Mouse (Mus musculus): Measurements from ENCODE around the gene Vps26c.

Vps26c gene

GRCm38 (mm10) chr16:94526344-94527151 is at the start of gene Vps26c:
Gene Vps26c, minus strand, starts transcription at chr16:94526830.
- Histone ChIP-seq H3K4me1 (replicated peaks; ENCODE audit: low read depth, low read length) (peaks cover 35% of the 10 kb centered on the region), H3K36me3 (ENCODE audit: insufficient read depth, low read length) (peaks cover 13% of the 10 kb centered on the region; the same call in 1 of the 2 replicates), H3K27me3 (ENCODE audit: insufficient read depth, low read length) (no peaks in the 10 kb centered on the region), H3K4me3 (replicated peaks; ENCODE audit: low read length) (peak within 1 kb of the TSS; percentile 94), H3K9me3 (ENCODE audit: low read length) (no peaks in the 10 kb centered on the region)
- TF ChIP-seq NANOG (IDR thresholded peaks at IDR 0.05; ENCODE audit: borderline replicate concordance, low read length) (no peak), POU5F1 (IDR thresholded peaks at IDR 0.05; ENCODE audit: borderline replicate concordance, low read length) (no peak), CTCF (conservative IDR thresholded peaks at IDR 0.05; ENCODE audit: low read length) (no peak)

GRCm38 (mm10) chr16:94575757-94576156 is 49.1 kb upstream of the Vps26c start:
- peaks cover 88% of the 10 kb centered on the region for H3K4me1 ChIP-seq (replicated peaks; ENCODE audit: low read depth, low read length)
- H3K9me3 ChIP-seq (ENCODE audit: low read length) = no peaks in the 10 kb centered on the region
- H3K36me3 ChIP-seq (ENCODE audit: insufficient read depth, low read length) = peaks cover 20% of the 10 kb centered on the region; the same call in 1 of the 2 replicates
- no peak for TF ChIP-seq NANOG (IDR thresholded peaks at IDR 0.05; ENCODE audit: borderline replicate concordance, low read length)
- no peak for TF ChIP-seq POU5F1 (IDR thresholded peaks at IDR 0.05; ENCODE audit: borderline replicate concordance, low read length)
- no peak for TF ChIP-seq CTCF (conservative IDR thresholded peaks at IDR 0.05; ENCODE audit: low read length)
- no peak overlapping the region for H3K4me3 ChIP-seq (replicated peaks; ENCODE audit: low read length)
- H3K27me3 ChIP-seq (ENCODE audit: insufficient read depth, low read length) = no peaks in the 10 kb centered on the region

- no peaks in the 10 kb centered on the region for H3K9me3 ChIP-seq (ENCODE audit: low read length)
- H3K4me3 ChIP-seq (replicated peaks; ENCODE audit: low read length) = no peak overlapping the region
- H3K27me3 ChIP-seq (ENCODE audit: insufficient read depth, low read length) = no peaks in the 10 kb centered on the region
- peaks cover 20% of the 10 kb centered on the region; the same call in 1 of the 2 replicates for H3K36me3 ChIP-seq (ENCODE audit: insufficient read depth, low read length)
- peaks cover 78% of the 10 kb centered on the region for H3K4me1 ChIP-seq (replicated peaks; ENCODE audit: low read depth, low read length)
- TF ChIP-seq NANOG (IDR thresholded peaks at IDR 0.05; ENCODE audit: borderline replicate concordance, low read length) (no peak), POU5F1 (IDR thresholded peaks at IDR 0.05; ENCODE audit: borderline replicate concordance, low read length) (no peak), CTCF (conservative IDR thresholded peaks at IDR 0.05; ENCODE audit: low read length) (no peak)
Observed at GRCm38 (mm10) chr16:94574718-94575094, 48.1 kb upstream of the Vps26c start.

- Histone ChIP-seq H3K27me3 (ENCODE audit: insufficient read depth, low read length) (no peaks in the 10 kb centered on the region), H3K9me3 (ENCODE audit: low read length) (no peaks in the 10 kb centered on the region), H3K36me3 (ENCODE audit: insufficient read depth, low read length) (peaks cover 20% of the 10 kb centered on the region; the same call in 1 of the 2 replicates), H3K4me1 (replicated peaks; ENCODE audit: low read depth, low read length) (peaks cover 72% of the 10 kb centered on the region), H3K4me3 (replicated peaks; ENCODE audit: low read length) (no peak overlapping the region)
- no peak for TF ChIP-seq NANOG (IDR thresholded peaks at IDR 0.05; ENCODE audit: borderline replicate concordance, low read length)
- TF ChIP-seq POU5F1 (IDR thresholded peaks at IDR 0.05; ENCODE audit: borderline replicate concordance, low read length) = no peak
- TF ChIP-seq CTCF (conservative IDR thresholded peaks at IDR 0.05; ENCODE audit: low read length) = no peak
Observed at GRCm38 (mm10) chr16:94574025-94574717, 47.5 kb upstream of the Vps26c start.

- no peak overlapping the region for H3K4me3 ChIP-seq (replicated peaks; ENCODE audit: low read length)
- H3K27me3 ChIP-seq (ENCODE audit: insufficient read depth, low read length) = no peaks in the 10 kb centered on the region
- H3K4me1 ChIP-seq (replicated peaks; ENCODE audit: low read depth, low read length) = peaks cover 64% of the 10 kb centered on the region
- H3K36me3 ChIP-seq (ENCODE audit: insufficient read depth, low read length) = peaks cover 20% of the 10 kb centered on the region; the same call in 1 of the 2 replicates
- H3K9me3 ChIP-seq (ENCODE audit: low read length) = no peaks in the 10 kb centered on the region
- TF ChIP-seq POU5F1 (IDR thresholded peaks at IDR 0.05; ENCODE audit: borderline replicate concordance, low read length) (no peak), NANOG (IDR thresholded peaks at IDR 0.05; ENCODE audit: borderline replicate concordance, low read length) (no peak), CTCF (conservative IDR thresholded peaks at IDR 0.05; ENCODE audit: low read length) (no peak)
Observed at GRCm38 (mm10) chr16:94572422-94572821, 45.8 kb upstream of the Vps26c start.

GRCm38 (mm10) chr16:94571111-94571993 is 44.7 kb upstream of the Vps26c start:
- Histone ChIP-seq H3K27me3 (ENCODE audit: insufficient read depth, low read length) (no peaks in the 10 kb centered on the region), H3K4me3 (replicated peaks; ENCODE audit: low read length) (peak overlapping the region; percentile 94), H3K4me1 (replicated peaks; ENCODE audit: low read depth, low read length) (peaks cover 53% of the 10 kb centered on the region), H3K36me3 (ENCODE audit: insufficient read depth, low read length) (peaks cover 15% of the 10 kb centered on the region; the same call in 1 of the 2 replicates), H3K9me3 (ENCODE audit: low read length) (no peaks in the 10 kb centered on the region)
- TF ChIP-seq CTCF (conservative IDR thresholded peaks at IDR 0.05; ENCODE audit: low read length) (no peak), NANOG (IDR thresholded peaks at IDR 0.05; ENCODE audit: borderline replicate concordance, low read length) (no peak), POU5F1 (IDR thresholded peaks at IDR 0.05; ENCODE audit: borderline replicate concordance, low read length) (no peak)

- Histone ChIP-seq H3K4me1 (replicated peaks; ENCODE audit: low read depth, low read length) (peaks cover 48% of the 10 kb centered on the region), H3K9me3 (ENCODE audit: low read length) (no peaks in the 10 kb centered on the region), H3K4me3 (replicated peaks; ENCODE audit: low read length) (peak overlapping the region; percentile 94), H3K36me3 (ENCODE audit: insufficient read depth, low read length) (peaks cover 6% of the 10 kb centered on the region; the same call in 1 of the 2 replicates), H3K27me3 (ENCODE audit: insufficient read depth, low read length) (no peaks in the 10 kb centered on the region)
- TF ChIP-seq POU5F1 (IDR thresholded peaks at IDR 0.05; ENCODE audit: borderline replicate concordance, low read length) = no peak
- no peak for TF ChIP-seq NANOG (IDR thresholded peaks at IDR 0.05; ENCODE audit: borderline replicate concordance, low read length)
- no peak for TF ChIP-seq CTCF (conservative IDR thresholded peaks at IDR 0.05; ENCODE audit: low read length)
Observed at GRCm38 (mm10) chr16:94570361-94571041, 43.9 kb upstream of the Vps26c start.

Measured in E14TG2a.4 (cell line).